Mouse (Mus musculus): ENCODE data around the gene Stard3.

Gene Stard3

GRCm38 (mm10) chr11:98329081-98329959 lies 28.8 kb upstream of the Stard3 start, which contains the start of gene Neurod2:
Gene Neurod2 (minus strand): TSS chr11:98329648.
- peak; percentile 95 for DNase-seq

- no peak for DNase-seq
Observed at GRCm38 (mm10) chr11:98329960-98330744, 28.0 kb upstream of the Stard3 start.

- no peak for DNase-seq
Observed at GRCm38 (mm10) chr11:98330745-98331204, 27.4 kb upstream of the Stard3 start.

GRCm38 (mm10) chr11:98331401-98331800 lies 26.8 kb upstream of the Stard3 start:
- DNase-seq: no peak

GRCm38 (mm10) chr11:98332186-98332585 lies 26.0 kb upstream of the Stard3 start:
- no peak for DNase-seq

GRCm38 (mm10) chr11:98332841-98333240 lies 25.3 kb upstream of the Stard3 start:
- DNase-seq: no peak

GRCm38 (mm10) chr11:98333263-98333696 lies 24.9 kb upstream of the Stard3 start:
- DNase-seq: peak; percentile 66 to 74

GRCm38 (mm10) chr11:98333981-98334741 lies 24.0 kb upstream of the Stard3 start:
- peak; percentile 76 to 79 for DNase-seq

- DNase-seq: no peak
Observed at GRCm38 (mm10) chr11:98335250-98335649, 22.9 kb upstream of the Stard3 start.

- peak; percentile 50 to 52 for DNase-seq
Observed at GRCm38 (mm10) chr11:98336245-98337107, 21.7 kb upstream of the Stard3 start.

GRCm38 (mm10) chr11:98338507-98338961 lies 19.6 kb upstream of the Stard3 start:
- DNase-seq: peak; percentile 85 to 86

GRCm38 (mm10) chr11:98339071-98339501 lies 19.1 kb upstream of the Stard3 start:
- peak; percentile 55 to 66 for DNase-seq

- no peak for DNase-seq
Observed at GRCm38 (mm10) chr11:98339679-98340287, 18.4 kb upstream of the Stard3 start.

GRCm38 (mm10) chr11:98340597-98340996 lies 17.6 kb upstream of the Stard3 start:
- DNase-seq: no peak

GRCm38 (mm10) chr11:98341174-98341573 lies 17.0 kb upstream of the Stard3 start:
- DNase-seq: no peak

GRCm38 (mm10) chr11:98342000-98342945 lies 15.9 kb upstream of the Stard3 start:
- peak; percentile 96 to 100 for DNase-seq

- DNase-seq: peak; percentile 91 to 94
Observed at GRCm38 (mm10) chr11:98345253-98345652, 12.9 kb upstream of the Stard3 start.

GRCm38 (mm10) chr11:98346168-98346567 lies 12.0 kb upstream of the Stard3 start:
- DNase-seq: no peak

GRCm38 (mm10) chr11:98347385-98348082 lies 10.6 kb upstream of the Stard3 start:
- peak in 1 of 2 experiments; percentile 43 for DNase-seq

Data from cerebellum, postnatal 36 days (tissue).